Mouse (Mus musculus): ENCODE measurements at regions not wholly inside any gene's neighbourhood (a gene's known extent, or its start where the extent isn't known, plus 50 kb on each side); places are given as distances from the start of the nearest gene placed in this dataset.

DNA sequence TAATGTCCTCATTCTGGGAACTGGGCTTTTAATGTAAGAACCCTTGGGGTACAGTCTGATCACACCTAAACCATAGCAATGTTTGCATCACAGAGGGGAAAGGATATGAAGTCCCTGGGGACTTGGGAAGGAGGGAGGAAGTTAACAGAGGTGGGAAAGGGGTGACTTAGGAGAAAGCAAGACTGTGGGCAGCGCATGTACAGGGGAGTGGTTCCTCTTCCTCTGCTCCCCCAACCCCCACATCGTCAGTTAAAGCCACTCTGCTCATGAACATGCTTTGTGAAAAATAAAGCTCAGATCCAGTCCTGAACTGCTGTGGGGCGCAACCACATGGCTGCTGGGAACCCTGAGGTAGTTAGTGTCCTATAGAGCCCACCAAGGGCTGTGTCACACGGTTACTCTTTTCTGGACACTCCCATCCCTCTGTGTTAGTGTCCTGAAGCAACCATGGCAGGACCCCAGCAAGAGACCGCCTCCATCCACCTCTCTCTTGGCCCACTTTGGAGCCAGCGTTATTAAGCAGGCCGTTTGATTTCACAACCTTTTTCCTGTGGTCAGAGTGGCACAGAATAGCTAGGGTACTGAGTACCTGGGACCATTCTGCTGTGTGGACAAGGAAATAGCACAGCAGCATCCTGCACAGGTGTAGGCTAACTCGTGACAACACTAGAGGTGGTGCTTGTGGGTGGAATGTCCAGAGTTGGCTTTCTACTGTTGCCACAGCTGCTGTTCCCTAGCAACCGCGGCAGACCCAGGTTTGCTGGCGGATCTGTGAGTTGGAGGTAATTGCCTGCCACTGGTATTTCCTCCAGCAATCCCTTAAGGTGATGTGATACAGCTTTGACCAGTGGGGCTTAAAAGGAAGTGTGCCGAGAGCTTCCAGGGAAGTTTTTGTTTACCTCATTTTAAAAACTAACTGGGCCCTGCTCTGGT, 50.3 kb upstream of the Cpeb4 start:
- TF ChIP-seq CTCF (conservative IDR thresholded peaks at IDR 0.05; ENCODE audit: insufficient read depth, insufficient read length, low read depth, low read length): no peak
- no peak for TF ChIP-seq POLR2A (IDR thresholded peaks at IDR 0.05; ENCODE audit: low read depth, low read length)

Data from kidney, adult 2 months (tissue).